Mouse (Mus musculus) CH12.LX (cell line): ENCODE measurements around the gene Slc4a11. TPM values are rescaled to one million over a fixed set of nuclear protein-coding genes. Genes with fewer than 3 reads are reported as not detected.

ENCODE experiments used
- DNase-seq: peaks from one replicate; pipeline ENCODE4 v3.0.0-alpha.2; 2013; ENCODE audit errors: extremely low read depth
- H3K27ac ChIP-seq: 2 replicates; pipeline ENCODE4 v1.5.1; 2012; ENCODE audit warnings: low read depth, mild to moderate bottlenecking, control low read depth, moderate library complexity; ENCODE audit not compliant: insufficient read depth
- H3K27me3 ChIP-seq: replicated peaks from 2 replicates; pipeline ENCODE3; 2012; ENCODE audit warnings: inconsistent platforms
- H3K36me3 ChIP-seq, 2 experiments: replicated peaks in 1 of 2; 2 replicates each; pipeline versions ENCODE3 to v1.6.1; 2012; ENCODE audit warnings: inconsistent platforms in 1 of 2, low read length in 1 of 2, mild to moderate bottlenecking in 1 of 2, mixed read lengths in 1 of 2, moderate library complexity in 1 of 2; ENCODE audit not compliant: control insufficient read depth in 1 of 2, insufficient read depth in 1 of 2
- H3K4me1 ChIP-seq, 2 experiments: 2 replicates each; pipeline ENCODE4 v1.6.1; 2012; ENCODE audit warnings: inconsistent platforms in 1 of 2, moderate library complexity in 1 of 2; ENCODE audit not compliant: insufficient read depth in 2 of 2, control insufficient read depth in 1 of 2
- H3K4me2 ChIP-seq: 2 replicates; pipeline ENCODE4 v1.6.1; 2012; ENCODE audit warnings: low read depth, mild to moderate bottlenecking, control low read depth; ENCODE audit not compliant: poor library complexity, insufficient read depth, severe bottlenecking
- H3K4me3 ChIP-seq, 3 experiments: fragments of 150-350 bp in 1 of 3; sonication (generic) in 1 of 3; replicated peaks in 1 of 3; 2 replicates each; pipeline versions ENCODE3 to v1.5.1; 2011 to 2012; ENCODE audit warnings: low read depth in 2 of 3, low read length in 2 of 3, mild to moderate bottlenecking in 2 of 3, moderate library complexity in 2 of 3, control low read depth in 1 of 3, improper control_type of control experiment in 1 of 3, inconsistent platforms in 1 of 3, mixed read lengths in 1 of 3; ENCODE audit not compliant: poor library complexity in 1 of 3
- H3K79me2 ChIP-seq: replicated peaks from 2 replicates; pipeline ENCODE4 v1.6.1; 2012; ENCODE audit warnings: mild to moderate bottlenecking, moderate library complexity; ENCODE audit not compliant: control insufficient read depth, poor library complexity, insufficient read depth, severe bottlenecking; ENCODE audit errors: extremely low read depth
- H3K9ac ChIP-seq: 2 replicates; pipeline ENCODE4 v1.6.1; 2012; ENCODE audit warnings: low read depth, mild to moderate bottlenecking, control low read depth, moderate library complexity; ENCODE audit not compliant: insufficient read depth
- H3K9me3 ChIP-seq: replicated peaks from 2 replicates; pipeline ENCODE3; 2012; ENCODE audit warnings: low read length, inconsistent platforms, mixed read lengths
- BHLHE40 ChIP-seq: IDR thresholded peaks from 2 replicates; pipeline ENCODE4 v1.6.1; 2011; ENCODE audit warnings: mild to moderate bottlenecking, low read depth, low read length, improper control_type of control experiment
- CHD2 ChIP-seq: IDR thresholded peaks from 2 replicates; pipeline ENCODE4 v1.6.1; 2011; ENCODE audit warnings: low read length, improper control_type of control experiment
- E2F4 ChIP-seq: IDR thresholded peaks from 2 replicates; pipeline ENCODE4 v1.6.1; 2011; ENCODE audit warnings: low read depth, low read length, improper control_type of control experiment; ENCODE audit not compliant: insufficient replicate concordance
- EP300 ChIP-seq: IDR thresholded peaks from 2 replicates; pipeline ENCODE4 v1.6.1; 2011; ENCODE audit warnings: low read length, improper control_type of control experiment
- ETS1 ChIP-seq: conservative IDR thresholded peaks from 2 replicates; pipeline ENCODE4 v1.6.1; 2012; ENCODE audit warnings: low read depth, mild to moderate bottlenecking, inconsistent platforms, low read length, improper control_type of control experiment, moderate library complexity
- IRF4 ChIP-seq: IDR thresholded peaks from 2 replicates; pipeline ENCODE4 v1.6.1; 2014; ENCODE audit warnings: low read depth, mild to moderate bottlenecking, inconsistent platforms, low read length, improper control_type of control experiment
- JUND ChIP-seq: conservative IDR thresholded peaks from 2 replicates; pipeline ENCODE4 v1.6.1; 2011; ENCODE audit warnings: low read depth, low read length, improper control_type of control experiment
- KAT2A ChIP-seq: IDR thresholded peaks from 2 replicates; pipeline ENCODE4 v1.6.1; 2012; ENCODE audit warnings: low read length, improper control_type of control experiment, inconsistent platforms; ENCODE audit not compliant: insufficient replicate concordance
- MAZ ChIP-seq: IDR thresholded peaks from 2 replicates; pipeline ENCODE4 v1.6.1; 2012; ENCODE audit warnings: low read depth, mild to moderate bottlenecking, inconsistent platforms, low read length, improper control_type of control experiment, moderate library complexity
- MEF2A ChIP-seq: IDR thresholded peaks from 2 replicates; pipeline ENCODE4 v1.6.1; 2014; ENCODE audit warnings: low read depth, mild to moderate bottlenecking, inconsistent platforms, low read length, improper control_type of control experiment, borderline replicate concordance
- MXI1 ChIP-seq: IDR thresholded peaks from 2 replicates; pipeline ENCODE4 v1.6.1; 2011; ENCODE audit warnings: mild to moderate bottlenecking, low read depth, low read length, improper control_type of control experiment
- PAX5 ChIP-seq: IDR thresholded peaks from 2 replicates; pipeline ENCODE4 v1.6.1; 2012; ENCODE audit warnings: low read length, inconsistent platforms, mixed read lengths
- POLR2A ChIP-seq: IDR thresholded peaks from 2 replicates; pipeline ENCODE4 v1.6.1; 2011; ENCODE audit warnings: low read depth, mild to moderate bottlenecking, improper control_type of control experiment, low read length
- RCOR1 ChIP-seq: conservative IDR thresholded peaks from 2 replicates; pipeline ENCODE4 v1.6.1; 2012; ENCODE audit warnings: low read depth, mild to moderate bottlenecking, inconsistent platforms, low read length, improper control_type of control experiment
- SIN3A ChIP-seq: IDR thresholded peaks from 2 replicates; pipeline ENCODE4 v1.6.1; 2012; ENCODE audit warnings: low read length, improper control_type of control experiment, inconsistent platforms
- SMC3 ChIP-seq: IDR thresholded peaks from 2 replicates; pipeline ENCODE4 v1.6.1; 2011; ENCODE audit warnings: low read depth, low read length, improper control_type of control experiment
- TBP ChIP-seq: conservative IDR thresholded peaks from 2 replicates; pipeline ENCODE4 v1.6.1; 2011; ENCODE audit warnings: low read depth, low read length, improper control_type of control experiment
- UBTF ChIP-seq: IDR thresholded peaks from 2 replicates; pipeline ENCODE4 v1.6.1; 2012; ENCODE audit warnings: low read depth, mild to moderate bottlenecking, inconsistent platforms, low read length, improper control_type of control experiment, moderate library complexity
- USF2 ChIP-seq: conservative IDR thresholded peaks from 2 replicates; pipeline ENCODE4 v1.6.1; 2011; ENCODE audit warnings: low read depth, low read length, improper control_type of control experiment
- ZC3H11A ChIP-seq: IDR thresholded peaks from 2 replicates; pipeline ENCODE4 v1.6.1; 2012; ENCODE audit warnings: low read depth, mild to moderate bottlenecking, inconsistent platforms, low read length, improper control_type of control experiment
- ZKSCAN1 ChIP-seq: IDR thresholded peaks from 2 replicates; pipeline ENCODE4 v1.6.1; 2012; ENCODE audit warnings: low read depth, inconsistent platforms, low read length, improper control_type of control experiment, borderline replicate concordance
- ZMIZ1 ChIP-seq: IDR thresholded peaks from 2 replicates; pipeline ENCODE4 v1.6.1; 2012; ENCODE audit warnings: low read depth, mild to moderate bottlenecking, inconsistent platforms, low read length, improper control_type of control experiment
- dilution Hi-C: fragments of 300-500 bp; cut with MboI; formaldehyde crosslinking; loops from 2 replicates; pipeline ENCODE4 v1.14.3; 2020; ENCODE audit warnings: low sequenced_read_pairs; ENCODE audit not compliant: extremely low pct_unique_long_range_greater_than_20kb, extremely low pct_ligation_motif_present
- in situ Hi-C: fragments of 300-500 bp; cut with MboI; formaldehyde crosslinking; loops from 3 replicates; pipeline ENCODE4 v1.14.3; 2019; ENCODE audit warnings: low sequenced_read_pairs, low pct_ligation_motif_present, low pct_unique_long_range_greater_than_20kb, mixed read lengths
- polyA plus RNA-seq: library from polyadenylated mRNA; unstranded; fragments of >175 nt; gene quantifications from 2 replicates; pipeline ENCODE4 v1.2.1, GENCODE M21; 2012; ENCODE audit warnings: low read depth; ENCODE audit not compliant: insufficient read length
- total RNA-seq, 2 experiments: library from RNA; depleted of rRNA; stranded (reverse); fragments of 300-350 nt in 1 of 2; fragments of >200 nt in 1 of 2; gene quantifications; 2 replicates each; pipeline ENCODE4 v1.2.3; 2012 to 2014

The Slc4a11 gene
- total and polyA plus RNA-seq, 3 experiments: 0.21 to 0.30 (median 0.27) TPM

- Histone ChIP-seq H3K36me3 (peaks cover 39 to 70% of the 10 kb centered on the region in 2 experiments), H3K9ac (no peak overlapping the region), H3K27ac (no peak overlapping the region), H3K79me2 (no peaks in the 10 kb centered on the region), H3K4me3 (no peak overlapping the region), H3K4me2 (no peak overlapping the region), H3K9me3 (no peaks in the 10 kb centered on the region), H3K27me3 (no peaks in the 10 kb centered on the region), H3K4me1 (peaks cover 0 to under 1% of the 10 kb centered on the region in 2 experiments; a peak in 1 of 4 replicates)
- dilution Hi-C loops: no loop called here
- DNase-seq: no peak
- in situ Hi-C loops: no loop called here
- TF ChIP-seq ZKSCAN1: no peak
- TF ChIP-seq PAX5: no peak
- TF ChIP-seq ETS1: no peak
- TF ChIP-seq SIN3A: no peak
- no peak for TF ChIP-seq RCOR1
- TF ChIP-seq JUND: no peak
- TF ChIP-seq ZC3H11A: no peak
- no peak for TF ChIP-seq UBTF
- no peak for TF ChIP-seq MAZ
- TF ChIP-seq KAT2A: no peak
- TF ChIP-seq E2F4: no peak
- TF ChIP-seq POLR2A: no peak
- no peak for TF ChIP-seq MXI1
- no peak for TF ChIP-seq USF2
- no peak for TF ChIP-seq EP300
- no peak for TF ChIP-seq SMC3
- TF ChIP-seq IRF4: no peak
- TF ChIP-seq BHLHE40: no peak
These were observed 11.9 kb downstream of the Slc4a11 start for GRCm38 (mm10) chr2:130685426-130685825.

DNA sequence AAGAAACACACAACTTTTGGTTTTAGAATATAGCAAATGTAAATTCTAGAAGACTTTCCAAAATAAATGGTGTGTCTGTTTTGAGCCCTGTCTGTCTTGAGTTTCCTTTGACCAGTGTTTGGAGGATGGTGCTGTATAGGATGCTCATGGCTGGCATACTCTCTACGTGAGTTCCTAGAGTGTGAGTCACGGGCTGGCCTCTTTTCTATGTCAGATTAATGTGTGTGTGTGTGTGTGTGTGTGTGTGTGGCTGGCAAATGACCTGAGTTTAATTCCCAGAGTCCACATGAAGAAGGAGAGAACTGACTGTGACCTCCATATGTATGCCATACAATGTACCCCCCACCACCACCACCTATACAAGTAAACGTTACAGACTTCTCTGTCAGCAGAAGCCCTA is 15.8 kb downstream of the Slc4a11 start:
- H3K9ac ChIP-seq: no peak overlapping the region
- dilution Hi-C loops: no loop called here
- no peak overlapping the region for H3K4me3 ChIP-seq
- no peaks in the 10 kb centered on the region for H3K27me3 ChIP-seq
- DNase-seq: no peak
- H3K79me2 ChIP-seq: no peaks in the 10 kb centered on the region; the same call in 1 of the 2 replicates
- in situ Hi-C loops: no loop called here
- TF ChIP-seq CHD2 (no peak), ZMIZ1 (no peak), BHLHE40 (no peak), MEF2A (no peak), TBP (no peak)
- TF ChIP-seq, all 38 proteins: peak for 0
- Histone ChIP-seq H3K4me1 (peaks cover 0 to 13% of the 10 kb centered on the region in 2 experiments; a peak in 2 of 4 replicates), H3K27ac (no peak overlapping the region), H3K9me3 (no peaks in the 10 kb centered on the region), H3K4me2 (no peak overlapping the region), H3K36me3 (peaks cover 74 to 94% of the 10 kb centered on the region in 2 experiments)
